Comparison of ENCODE assay signal across 8 mouse cellular contexts in genomic region chr15:102324654-102325473, GRCm38 (mm10). TPM values are rescaled to one million over a fixed set of nuclear protein-coding genes. Genes with fewer than 3 reads are reported as not detected.
A peak's percentile ranks its signal among the peaks of the same experiment; 100 is the strongest.
DNase-seq lines count a peak whose midpoint lies in the region; ATAC-seq lines count a peak whose summit lies in the region.

No protein-coding gene starts in this region.

- no peaks in the 10 kb centered on the region for H3K27me3 ChIP-seq in stomach, embryonic 16.5 days (ENCODE audit: control insufficient read depth, insufficient read depth, low read length)

- H3K4me2 ChIP-seq in stomach, embryonic 16.5 days (ENCODE audit: low read depth, low read length), result peak overlapping the region; percentile 22; the same call in 1 of the 2 replicates

- H3K9ac ChIP-seq in stomach, embryonic 16.5 days (ENCODE audit: low read length), result no peak overlapping the region

- H3K4me1 ChIP-seq in stomach, embryonic 16.5 days (ENCODE audit: control insufficient read depth, insufficient read depth, low read length), result peaks cover 10% of the 10 kb centered on the region; the same call in 1 of the 2 replicates

- H3K27ac ChIP-seq in stomach, embryonic 16.5 days (ENCODE audit: low read length), result no peak overlapping the region

- 0 out of 2 replicates have a peak overlapping the region, but pooled peaks have one; percentile 76 for H3K4me3 ChIP-seq in stomach, embryonic 16.5 days (replicated peaks; ENCODE audit: low read length)

- no peak for ATAC-seq in stomach, embryonic 16.5 days (ENCODE audit: insufficient read depth, low FRiP score)

- H3K36me3 ChIP-seq in stomach, embryonic 16.5 days (ENCODE audit: control insufficient read depth, insufficient read depth, low read length), result peaks cover 9% of the 10 kb centered on the region; the same call in 1 of the 2 replicates

- WGBS in stomach, embryonic 16.5 days, result 74% methylated on average over 12 of the region's 12 CpGs

- no peaks in the 10 kb centered on the region for H3K9me3 ChIP-seq in stomach, embryonic 16.5 days (replicated peaks; ENCODE audit: control insufficient read depth, low read length)

- intact Hi-C loops in left cerebral cortex, postnatal 36 days (cut with DNase I), result no loop called here

- peak; percentile 35 for DNase-seq in adrenal gland, postnatal 14 days
- DNase-seq in adrenal gland, postnatal 4 days (ENCODE audit: low spot score in 2 of 2), result no peak
- DNase-seq in thymus, postnatal 25 days, result peak; percentile 15
- DNase-seq in thymus, postnatal 14 days, result no peak
- DNase-seq in kidney, postnatal 25 days, result peak; percentile 17 to 54
- no peak for DNase-seq in adrenal gland, adult 18-20 months (ENCODE audit: low spot score in 2 of 2)
- no peak for DNase-seq in left cerebral cortex, postnatal 36 days (ENCODE audit: low spot score in 2 of 2)

RNA-seq across cellular contexts. Expression of gene Pfdn5, which starts 1.1 kb away (rescaled TPM):
- 330 and 361 TPM in 2 replicates for total RNA-seq in adrenal gland, postnatal 14 days (2021)
- 100 to 1,000 TPM; 443 to 452 TPM for total RNA-seq in adrenal gland, postnatal 4 days (2021)
- polyA plus RNA-seq in stomach, embryonic 16.5 days (2015; fragmentation: Nextera tagmentation; extraction: Ambion mirVana), result 305 and 321 TPM in 2 replicates
- total RNA-seq in adrenal gland, adult 18-20 months (2021), result 100 to 1,000 TPM; 443 to 458 TPM
- total RNA-seq in left cerebral cortex, postnatal 36 days (2021), result 100 to 1,000 TPM; 374 to 425 TPM

RNA-seq across cellular contexts. Expression of gene Myg1, which starts 6.6 kb away (rescaled TPM):
- 52.7 and 59.2 TPM in 2 replicates for total RNA-seq in adrenal gland, postnatal 14 days (2021)
- total RNA-seq in adrenal gland, postnatal 4 days (2021), result 10 to 100 TPM; 86.3 to 96.7 TPM
- polyA plus RNA-seq in stomach, embryonic 16.5 days (2015; fragmentation: Nextera tagmentation; extraction: Ambion mirVana), result 80.7 and 81.8 TPM in 2 replicates
- 10 to 100 TPM; 48.9 to 54.7 TPM for total RNA-seq in adrenal gland, adult 18-20 months (2021)
- 10 to 100 TPM; 45.8 to 69.3 TPM for total RNA-seq in left cerebral cortex, postnatal 36 days (2021)

RNA-seq across cellular contexts. Expression of gene Aaas, which starts 25.7 kb away (rescaled TPM):
- total RNA-seq in adrenal gland, postnatal 14 days (2021), result 22.5 and 23.2 TPM in 2 replicates
- total RNA-seq in adrenal gland, postnatal 4 days (2021), result 10 to 100 TPM; 32.3 to 39.0 TPM
- polyA plus RNA-seq in stomach, embryonic 16.5 days (2015; fragmentation: Nextera tagmentation; extraction: Ambion mirVana), result 55.4 and 57.0 TPM in 2 replicates
- 10 to 100 TPM; 12.0 to 14.7 TPM for total RNA-seq in adrenal gland, adult 18-20 months (2021)
- 10 to 100 TPM; 17.2 to 17.7 TPM for total RNA-seq in left cerebral cortex, postnatal 36 days (2021)

RNA-seq across cellular contexts. Expression of gene Espl1, which starts 28.8 kb away (rescaled TPM):
- 6.6 and 10.7 TPM in 2 replicates for total RNA-seq in adrenal gland, postnatal 14 days (2021)
- 10 to 100 TPM; 16.5 to 24.5 TPM for total RNA-seq in adrenal gland, postnatal 4 days (2021)
- polyA plus RNA-seq in stomach, embryonic 16.5 days (2015; fragmentation: Nextera tagmentation; extraction: Ambion mirVana), result 17.9 and 21.9 TPM in 2 replicates
- 1 to 10 TPM; 1.3 to 1.9 TPM for total RNA-seq in adrenal gland, adult 18-20 months (2021)
- total RNA-seq in left cerebral cortex, postnatal 36 days (2021), result 1 to 10 TPM; 1.1 TPM

RNA-seq across cellular contexts. Expression of gene Sp7, which starts 42.1 kb away (rescaled TPM):
- total RNA-seq in adrenal gland, postnatal 14 days (2021), result not detected in 2 replicates
- under 1 TPM; 0.31 to 0.48 TPM for total RNA-seq in adrenal gland, postnatal 4 days (2021)
- 1.3 TPM in 2 replicates for polyA plus RNA-seq in stomach, embryonic 16.5 days (2015; fragmentation: Nextera tagmentation; extraction: Ambion mirVana)
- under 1 TPM in 1 of 2 experiments, not detected in 1; 0.10 TPM for total RNA-seq in adrenal gland, adult 18-20 months (2021)
- total RNA-seq in left cerebral cortex, postnatal 36 days (2021), result under 1 TPM; 0.79 to 1.00 TPM

Comparison
In these comparisons a context has a peak if more than half of its experiments do, and no peak if none do; other contexts are left out.
1. DNase-seq: peak in adrenal gland, postnatal 14 days (single experiment), thymus, postnatal 25 days (single experiment) and kidney, postnatal 25 days (2 of 2); none in adrenal gland, postnatal 4 days (0 of 2), thymus, postnatal 14 days (single experiment), adrenal gland, adult 18-20 months (0 of 2) and left cerebral cortex, postnatal 36 days (0 of 2).